ENCODE assay signal across 32 mouse cellular contexts in genomic region chr19:11604603-11605002, GRCm38 (mm10). TPM values are rescaled to one million over a fixed set of nuclear protein-coding genes. Genes with fewer than 3 reads are reported as not detected.
DNase-seq lines count a peak whose midpoint lies in the region; ATAC-seq and TF ChIP-seq lines count a peak whose summit lies in the region.
"Had no signal": no experiment of that assay in that cellular context is flagged by ENCODE, and none has a peak within 500 bp of the region (broad histone marks: within the 10 kb centered on the region; RNA-seq: fewer than 3 reads in every experiment).

Gene Ms4a6d, minus strand, starts transcription at chr19:11604849.

- no peak within 1 kb of the TSS for H3K4me2 ChIP-seq in embryonic facial prominence, embryonic 15.5 days (replicated peaks)
- H3K4me2 ChIP-seq in lung, postnatal 0 days (replicated peaks; ENCODE audit: low read depth, low read length) = no peak within 1 kb of the TSS
- no peak within 1 kb of the TSS for H3K4me2 ChIP-seq in midbrain, embryonic 16.5 days (ENCODE audit: low read length)
- H3K4me2 ChIP-seq: forebrain, embryonic 12.5 days; hindbrain, embryonic 15.5 days; liver, embryonic 13.5 days; lung, embryonic 14.5 days; midbrain, embryonic 11.5 days; neural tube, embryonic 13.5 days; stomach, embryonic 15.5 days had no signal

- DNase-seq in embryonic facial prominence, embryonic 10.5 days (ENCODE audit: low spot score) = no peak
- peak; percentile 19 for DNase-seq in lung, postnatal 0 days (ENCODE audit: low spot score)
- DNase-seq in lung, adult 2 months = no peak
- DNase-seq in layer of hippocampus, postnatal 10 days (ENCODE audit: low spot score in 2 of 2) = no peak
- DNase-seq: adrenal gland, adult 8-10 months; cerebellum, adult 11-12 months; cerebellum, adult 9-11 months; forebrain, postnatal 0 days; gastrocnemius, postnatal 10 days; heart, postnatal 14 days; kidney, adult 9 months; kidney, postnatal 10 days; layer of hippocampus, adult 9-11 months; left cerebral cortex, postnatal 4 days; liver, embryonic 13.5 days; lung, embryonic 14.5 days; lung, postnatal 4 days; right cerebral cortex, postnatal 14 days; thymus, postnatal 14 days had no signal

- no peak for TF ChIP-seq CTCF in lung, postnatal 0 days (IDR thresholded peaks at IDR 0.05)
- TF ChIP-seq CTCF in lung, adult 2 months (IDR thresholded peaks at IDR 0.05; ENCODE audit: insufficient read depth, low read length) = no peak

- no peak within 1 kb of the TSS for H3K9ac ChIP-seq in embryonic facial prominence, embryonic 15.5 days
- no peak within 1 kb of the TSS for H3K9ac ChIP-seq in lung, postnatal 0 days (replicated peaks; ENCODE audit: low read depth)
- H3K9ac ChIP-seq in midbrain, embryonic 16.5 days (ENCODE audit: low read depth, low read length) = no peak within 1 kb of the TSS
- H3K9ac ChIP-seq: forebrain, embryonic 12.5 days; forebrain, postnatal 0 days; hindbrain, embryonic 15.5 days; liver, embryonic 13.5 days; lung, embryonic 14.5 days; neural tube, embryonic 13.5 days; stomach, embryonic 15.5 days had no signal

- no peaks in the 10 kb centered on the region for H3K36me3 ChIP-seq in embryonic facial prominence, embryonic 15.5 days
- H3K36me3 ChIP-seq in embryonic facial prominence, embryonic 10.5 days (replicated peaks) = no peaks in the 10 kb centered on the region
- H3K36me3 ChIP-seq in lung, postnatal 0 days (ENCODE audit: insufficient read depth, low read length) = no peaks in the 10 kb centered on the region
- H3K36me3 ChIP-seq in midbrain, embryonic 16.5 days (ENCODE audit: control insufficient read depth, insufficient read depth, low read length) = no peaks in the 10 kb centered on the region
- H3K36me3 ChIP-seq: forebrain, embryonic 12.5 days; hindbrain, embryonic 10.5 days; hindbrain, embryonic 15.5 days; liver, embryonic 13.5 days; neural tube, embryonic 13.5 days; stomach, embryonic 15.5 days had no signal

- H3K27me3 ChIP-seq in embryonic facial prominence, embryonic 15.5 days = no peaks in the 10 kb centered on the region
- H3K27me3 ChIP-seq in embryonic facial prominence, embryonic 10.5 days (replicated peaks; ENCODE audit: low read depth, poor library complexity, severe bottlenecking) = no peaks in the 10 kb centered on the region
- no peaks in the 10 kb centered on the region for H3K27me3 ChIP-seq in lung, postnatal 0 days (replicated peaks; ENCODE audit: insufficient read depth, low read length)
- no peaks in the 10 kb centered on the region for H3K27me3 ChIP-seq in midbrain, embryonic 16.5 days (ENCODE audit: control insufficient read depth, insufficient read depth, low read depth, low read length)
- H3K27me3 ChIP-seq: CH12.LX; forebrain, embryonic 12.5 days; hindbrain, embryonic 15.5 days; liver, embryonic 13.5 days; neural tube, embryonic 13.5 days; stomach, embryonic 15.5 days had no signal

- no peaks in the 10 kb centered on the region for H3K9me3 ChIP-seq in embryonic facial prominence, embryonic 15.5 days (replicated peaks)
- H3K9me3 ChIP-seq in embryonic facial prominence, embryonic 10.5 days = no peaks in the 10 kb centered on the region
- no peaks in the 10 kb centered on the region for H3K9me3 ChIP-seq in lung, postnatal 0 days (ENCODE audit: low read length)
- H3K9me3 ChIP-seq in midbrain, embryonic 16.5 days (replicated peaks; ENCODE audit: control insufficient read depth, low read length, poor library complexity, severe bottlenecking) = no peaks in the 10 kb centered on the region
- H3K9me3 ChIP-seq: forebrain, embryonic 12.5 days; hindbrain, embryonic 10.5 days; hindbrain, embryonic 15.5 days; liver, embryonic 13.5 days; neural tube, embryonic 13.5 days; stomach, embryonic 15.5 days had no signal

- H3K4me1 ChIP-seq in embryonic facial prominence, embryonic 15.5 days = no peaks in the 10 kb centered on the region
- H3K4me1 ChIP-seq in embryonic facial prominence, embryonic 10.5 days = no peaks in the 10 kb centered on the region
- H3K4me1 ChIP-seq in lung, postnatal 0 days (ENCODE audit: insufficient read depth, low read depth, low read length) = no peaks in the 10 kb centered on the region
- H3K4me1 ChIP-seq in lung, adult 2 months (ENCODE audit: control insufficient read depth, insufficient read depth, low read length) = no peaks in the 10 kb centered on the region
- H3K4me1 ChIP-seq in midbrain, embryonic 16.5 days (ENCODE audit: control insufficient read depth, insufficient read depth, low read length) = no peaks in the 10 kb centered on the region
- H3K4me1 ChIP-seq: forebrain, embryonic 12.5 days; hindbrain, embryonic 10.5 days; hindbrain, embryonic 15.5 days; liver, embryonic 13.5 days; neural tube, embryonic 13.5 days; stomach, embryonic 15.5 days had no signal

- WGBS in embryonic facial prominence, embryonic 15.5 days = 84% methylated on average over 2 of the region's 2 CpGs
- WGBS in embryonic facial prominence, embryonic 10.5 days = 95% methylated on average over 2 of the region's 2 CpGs
- 80% methylated on average over 2 of the region's 2 CpGs for WGBS in lung, postnatal 0 days
- WGBS in lung, adult 2 months = 60% methylated on average over 2 of the region's 2 CpGs
- 96% methylated on average over 2 of the region's 2 CpGs for WGBS in midbrain, embryonic 16.5 days

- H3K27ac ChIP-seq in embryonic facial prominence, embryonic 15.5 days (replicated peaks) = no peak within 1 kb of the TSS
- H3K27ac ChIP-seq in embryonic facial prominence, embryonic 10.5 days (replicated peaks) = no peak within 1 kb of the TSS
- no peak within 1 kb of the TSS for H3K27ac ChIP-seq in lung, postnatal 0 days (ENCODE audit: low read length)
- H3K27ac ChIP-seq in midbrain, embryonic 16.5 days (ENCODE audit: low read length) = no peak within 1 kb of the TSS
- H3K27ac ChIP-seq: forebrain, embryonic 12.5 days; hindbrain, embryonic 10.5 days; hindbrain, embryonic 15.5 days; liver, embryonic 13.5 days; neural tube, embryonic 13.5 days; stomach, embryonic 15.5 days had no signal

- TF ChIP-seq POLR2A in lung, adult 2 months (IDR thresholded peaks at IDR 0.05; ENCODE audit: borderline replicate concordance, extremely low read depth, low read depth, low read length) = no peak

- no peak within 1 kb of the TSS for H3K4me3 ChIP-seq in embryonic facial prominence, embryonic 15.5 days (replicated peaks)
- H3K4me3 ChIP-seq in embryonic facial prominence, embryonic 10.5 days = no peak within 1 kb of the TSS
- H3K4me3 ChIP-seq in lung, postnatal 0 days (ENCODE audit: low read depth, low read length) = no peak within 1 kb of the TSS
- H3K4me3 ChIP-seq in lung, adult 2 months (replicated peaks; ENCODE audit: extremely low read depth, low read depth, low read length) = no peak within 1 kb of the TSS
- H3K4me3 ChIP-seq in midbrain, embryonic 16.5 days (ENCODE audit: low read depth, low read length) = no peak within 1 kb of the TSS
- H3K4me3 ChIP-seq: forebrain, embryonic 12.5 days; hindbrain, embryonic 10.5 days; hindbrain, embryonic 15.5 days; liver, embryonic 13.5 days; neural tube, embryonic 13.5 days; stomach, embryonic 15.5 days had no signal

- TF ChIP-seq EP300 in lung, postnatal 0 days (IDR thresholded peaks at IDR 0.05) = no peak

- no peak for ATAC-seq in embryonic facial prominence, embryonic 15.5 days (ENCODE audit: insufficient number of reproducible peaks, low FRiP score, low TSS enrichment, low read depth)
- no peak for ATAC-seq in lung, postnatal 0 days
- no peak for ATAC-seq in inflammation-experienced regulatory T-cells, adult 6 months
- no peak for ATAC-seq in monocyte, adult 5-6 weeks (replicated peaks; ENCODE audit: insufficient number of reproducible peaks, low FRiP score, low TSS enrichment, poor library complexity, severe bottlenecking)
- ATAC-seq in midbrain, embryonic 16.5 days = no peak
- ATAC-seq: forebrain, postnatal 0 days; intestine, embryonic 16.5 days had no signal

RNA-seq across cellular contexts. Expression of gene Ms4a6d, which starts in this region (rescaled TPM):
- 8.5 and 10.1 TPM in 2 replicates for polyA plus RNA-seq in embryonic facial prominence, embryonic 15.5 days (2015; fragmentation: Nextera tagmentation; extraction: Ambion mirVana)
- polyA plus RNA-seq in embryonic facial prominence, embryonic 10.5 days (2016; fragmentation: Nextera tagmentation; extraction: Ambion mirVana) = 0.89 and 1.7 TPM in 2 replicates
- polyA plus RNA-seq in lung, postnatal 0 days (2015; fragmentation: Nextera tagmentation; extraction: Ambion mirVana) = 11.6 and 12.0 TPM in 2 replicates
- polyA plus RNA-seq in lung, adult 2 months (2012; rRNA removed) = 2.5 and 4.1 TPM in 2 replicates
- polyA plus RNA-seq in inflammation-experienced regulatory T-cells, adult 6 months (2017; shearing (Covaris generic)) = 10 to 100 TPM; 17.3 to 36.2 (median 20.1) TPM
- 8.2 to 23.7 TPM (median 14.1 TPM) in 3 replicates for total RNA-seq in monocyte, adult 5-6 weeks (2017)
- 1 to 10 TPM in 1 of 2 experiments, under 1 TPM in 1; 0.25 to 1.2 TPM for total RNA-seq in layer of hippocampus, postnatal 10 days (2021)
- polyA plus RNA-seq in midbrain, embryonic 16.5 days (2015; fragmentation: Nextera tagmentation; extraction: Ambion mirVana) = 1.6 and 1.9 TPM in 2 replicates
- polyA plus RNA-seq: C2C12 had no signal
